Mouse (Mus musculus): Measurements from ENCODE around the gene Prl4a1. TPM values are rescaled to one million over a fixed set of nuclear protein-coding genes. Genes with fewer than 3 reads are reported as not detected.
"Not testable (repeated sequence)": the region's sequence is repeated elsewhere in the genome, so short reads cannot be mapped to it uniquely, and the experiment has no call there.

Prl4a1 gene
- not detected in 2 replicates for polyA plus RNA-seq (2012; rRNA removed)

DNA sequence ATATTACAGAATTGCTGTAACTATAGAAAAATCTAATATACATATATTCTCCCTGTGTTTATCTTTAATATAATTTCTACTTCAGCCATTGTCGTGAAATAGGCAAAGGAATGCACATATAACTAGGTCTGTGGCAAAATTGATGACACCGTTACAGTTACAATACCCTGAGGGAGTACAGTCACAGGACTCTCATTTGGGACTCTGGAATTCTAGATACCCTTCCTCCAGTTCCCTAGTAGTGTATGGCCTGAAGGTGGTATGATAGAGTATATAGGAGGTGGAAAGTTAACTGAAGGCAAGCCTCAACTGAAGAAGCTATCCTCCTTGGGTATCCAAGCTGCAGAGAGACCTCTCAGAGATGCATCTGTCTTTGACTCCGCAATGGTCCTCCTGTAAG is at the start of gene Prl4a1:
Gene Prl4a1, plus strand, starts transcription at position 301 of the 400 bp plus-strand sequence.
- DNase-seq (ENCODE audit: low read depth) = no peak
- TF ChIP-seq CTCF (IDR thresholded peaks at IDR 0.05; ENCODE audit: borderline replicate concordance, extremely low read depth, insufficient read depth, insufficient read length) = no peak
- TF ChIP-seq POLR2A (IDR thresholded peaks at IDR 0.05; ENCODE audit: borderline replicate concordance, extremely low read depth, insufficient read depth, insufficient read length, poor library complexity, severe bottlenecking) = no peak

DNA sequence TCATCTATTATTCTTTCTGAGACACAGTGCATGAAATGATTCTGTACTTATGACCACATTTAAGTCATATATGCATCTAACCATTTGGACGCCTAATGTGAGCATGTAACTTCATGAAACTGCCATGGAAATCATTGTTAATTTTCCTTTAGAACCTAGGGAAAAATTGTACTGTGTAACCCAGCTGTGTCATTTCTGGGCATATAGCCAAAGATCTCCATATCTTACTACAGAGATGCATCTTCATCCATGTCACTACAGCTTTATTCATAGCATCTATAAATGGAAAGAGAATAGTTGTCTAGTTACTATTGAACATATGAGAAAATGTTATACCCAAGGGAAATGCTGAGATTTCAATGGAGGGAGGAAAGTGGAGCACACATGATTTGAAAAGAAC is 43.1 kb upstream of the Prl4a1 start:
- TF ChIP-seq CTCF (IDR thresholded peaks at IDR 0.05; ENCODE audit: borderline replicate concordance, extremely low read depth, insufficient read depth, insufficient read length) (no peak), POLR2A (IDR thresholded peaks at IDR 0.05; ENCODE audit: borderline replicate concordance, extremely low read depth, insufficient read depth, insufficient read length, poor library complexity, severe bottlenecking) (no peak)
- peak; percentile 3 for DNase-seq (ENCODE audit: low read depth)

DNA sequence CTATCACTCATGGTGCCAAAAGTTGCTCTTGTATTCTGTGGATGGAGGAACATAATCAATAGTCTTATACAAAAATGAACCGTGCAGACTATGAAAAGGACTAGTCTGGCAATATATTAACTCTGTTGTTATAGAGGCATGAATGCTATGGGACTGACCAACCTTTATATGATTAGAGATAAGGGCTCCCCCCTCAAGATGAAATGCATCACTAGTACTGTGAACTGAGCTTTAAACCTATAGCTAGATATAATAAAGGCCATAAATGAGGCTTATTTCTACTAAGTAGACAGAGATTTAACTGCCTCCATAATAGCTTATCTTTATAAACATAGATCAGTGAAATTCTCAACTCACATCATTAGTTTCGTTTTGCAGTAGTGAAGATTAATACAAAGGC is 41.7 kb upstream of the Prl4a1 start:
- DNase-seq (ENCODE audit: low read depth) = not testable (repeated sequence)

DNA sequence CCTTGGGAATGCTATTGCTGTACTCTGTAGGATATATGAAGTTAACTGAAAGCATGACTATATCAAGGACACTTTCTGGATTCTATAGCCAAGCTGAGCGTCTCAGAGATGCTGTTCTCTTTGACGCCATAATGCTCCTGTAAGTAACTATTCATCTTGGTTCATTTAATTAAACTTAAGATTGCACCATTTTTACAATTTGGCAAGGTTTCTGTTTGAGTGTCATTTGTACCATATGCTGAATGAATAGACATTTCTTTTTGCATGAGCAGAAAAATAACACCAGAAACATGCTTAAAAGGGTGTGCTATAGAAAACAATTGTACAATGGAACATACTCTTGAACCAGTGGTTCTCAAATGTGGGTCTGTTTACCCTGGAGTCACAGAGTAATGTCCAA is 38.4 kb upstream of the Prl4a1 start:
- TF ChIP-seq CTCF (IDR thresholded peaks at IDR 0.05; ENCODE audit: borderline replicate concordance, extremely low read depth, insufficient read depth, insufficient read length) = no peak
- no peak for TF ChIP-seq POLR2A (IDR thresholded peaks at IDR 0.05; ENCODE audit: borderline replicate concordance, extremely low read depth, insufficient read depth, insufficient read length, poor library complexity, severe bottlenecking)
- peak; percentile 53 for DNase-seq (ENCODE audit: low read depth)

DNA sequence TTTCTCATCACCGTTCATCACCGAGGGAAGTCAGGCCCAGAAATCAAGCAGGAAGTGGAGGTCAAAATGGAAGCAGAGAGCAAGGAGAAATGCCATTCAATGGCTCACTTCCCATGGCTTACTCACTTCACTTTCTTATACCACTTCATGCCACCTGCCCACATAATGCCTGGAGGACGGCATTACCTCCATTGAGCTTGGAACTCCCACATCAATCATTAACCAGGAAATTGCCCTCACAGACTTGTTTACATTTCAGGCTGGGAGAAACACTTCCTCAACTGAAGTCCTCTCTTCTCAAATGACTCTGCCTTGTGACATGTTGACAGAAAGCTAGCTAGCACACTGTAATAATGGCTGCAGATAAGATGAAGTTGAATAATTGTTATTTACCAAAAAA is 19.5 kb upstream of the Prl4a1 start:
- DNase-seq (ENCODE audit: low read depth) = not testable (repeated sequence)

DNA sequence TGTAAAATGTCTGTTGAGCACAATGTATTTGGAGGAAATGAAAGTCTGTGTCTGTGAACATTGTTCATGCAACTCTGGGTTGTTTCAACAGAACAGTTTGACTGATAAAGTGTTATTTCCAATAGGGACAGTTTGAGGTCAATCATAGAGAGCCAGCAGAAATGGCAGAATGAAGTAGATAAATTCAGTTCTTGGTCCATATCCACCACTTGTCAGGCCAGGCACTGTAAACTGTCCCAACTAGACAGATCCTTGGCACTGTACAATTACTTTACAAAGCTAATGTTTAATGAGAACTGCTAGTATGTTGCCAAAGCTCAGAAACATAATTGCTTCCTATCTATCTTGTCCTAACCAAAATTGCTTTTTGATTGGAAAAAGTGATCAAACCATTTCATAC is 13.3 kb downstream of the Prl4a1 start:
- no peak for TF ChIP-seq POLR2A (IDR thresholded peaks at IDR 0.05; ENCODE audit: borderline replicate concordance, extremely low read depth, insufficient read depth, insufficient read length, poor library complexity, severe bottlenecking)
- TF ChIP-seq CTCF (IDR thresholded peaks at IDR 0.05; ENCODE audit: borderline replicate concordance, extremely low read depth, insufficient read depth, insufficient read length) = no peak

DNA sequence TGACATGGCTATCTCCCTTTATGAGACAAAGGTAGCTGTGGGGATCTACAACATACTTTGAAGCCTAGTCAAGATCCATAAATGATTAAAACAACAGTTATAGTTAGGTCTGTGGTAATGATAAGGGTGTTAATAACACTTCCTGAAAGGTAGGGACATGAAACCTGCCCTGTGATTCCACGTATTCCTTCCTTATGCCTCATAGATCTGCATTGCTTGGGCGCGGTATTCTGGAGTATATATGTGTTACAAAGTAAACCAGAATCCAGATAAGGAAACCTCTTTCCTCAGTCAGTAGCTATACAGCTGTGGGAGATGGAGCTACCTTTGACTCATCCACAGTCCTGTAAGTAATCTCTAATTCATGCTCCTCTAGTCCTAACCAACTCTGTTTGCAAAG is 53.3 kb downstream of the Prl4a1 start:
- TF ChIP-seq POLR2A (IDR thresholded peaks at IDR 0.05; ENCODE audit: borderline replicate concordance, extremely low read depth, insufficient read depth, insufficient read length, poor library complexity, severe bottlenecking) (no peak), CTCF (IDR thresholded peaks at IDR 0.05; ENCODE audit: borderline replicate concordance, extremely low read depth, insufficient read depth, insufficient read length) (no peak)
- DNase-seq (ENCODE audit: low read depth) = no peak

More for the DNA sequence above, 13.3 kb downstream of the Prl4a1 start:
- no peak for DNase-seq (ENCODE audit: low read depth)

Other genes starting within 250 kb of the Prl4a1 start
- not detected in 2 replicates for gene Prl7c1, start 235.4 kb upstream of the Prl4a1 start, polyA plus RNA-seq (2012; rRNA removed)
- gene Prl2a1, start 214.6 kb upstream of the Prl4a1 start, polyA plus RNA-seq (2012; rRNA removed) = 0.10 TPM in 1 of 2 replicates, not detected in the other
- gene Prl2c1, start 166.9 kb upstream of the Prl4a1 start, polyA plus RNA-seq (2012; rRNA removed) = not detected in 2 replicates
- not detected in 2 replicates for gene Prl5a1, start 126.3 kb downstream of the Prl4a1 start, polyA plus RNA-seq (2012; rRNA removed)
- 0.52 and 1.7 TPM in 2 replicates for gene Gm11361, start 241.3 kb downstream of the Prl4a1 start, polyA plus RNA-seq (2012; rRNA removed)

Measured in brain, embryonic 14.5 days (tissue).